Mouse (Mus musculus): ENCODE measurements around the gene Anks1. TPM values are rescaled to one million over a fixed set of nuclear protein-coding genes. Genes with fewer than 3 reads are reported as not detected.
A peak's percentile ranks its signal among the peaks of the same experiment; 100 is the strongest.

Gene Anks1
- total RNA-seq, 1 experiment, result 20.9 TPM

DNA sequence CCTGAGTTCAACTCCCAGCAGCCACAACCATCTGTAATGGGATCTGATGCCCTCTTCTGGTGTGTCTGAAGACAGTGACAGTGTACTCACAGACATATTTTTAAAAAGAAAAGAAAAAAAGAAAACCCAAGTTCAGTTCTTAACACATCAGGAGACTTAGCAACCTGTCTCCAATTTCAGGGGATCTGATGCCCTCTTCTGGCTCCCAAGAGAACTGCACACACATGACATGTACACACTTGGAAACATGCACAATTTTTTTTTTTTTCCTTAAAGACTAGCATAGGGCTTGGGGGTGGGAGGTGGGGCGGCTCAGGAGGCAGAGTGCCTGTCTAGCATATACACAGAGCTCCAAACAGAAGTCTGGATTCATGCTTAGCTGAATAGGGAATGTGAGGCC is 191.6 kb downstream of the Anks1 start:
- no peak for DNase-seq (ENCODE audit: low read depth, low spot score)
- no peak overlapping the region for H3K9ac ChIP-seq (ENCODE audit: insufficient read depth, low read depth, low read length, poor library complexity, severe bottlenecking)
- H3K36me3 ChIP-seq (ENCODE audit: control insufficient read depth, insufficient read depth, low read length, poor library complexity, severe bottlenecking), result no peaks in the 10 kb centered on the region
- H3K4me1 ChIP-seq (ENCODE audit: control insufficient read depth in 2 of 2, insufficient read depth in 2 of 2, low read length in 2 of 2, poor library complexity in 1 of 2), result peaks cover 2 to 11% of the 10 kb centered on the region in 2 experiments; a peak in 3 of 4 replicates
- no peak overlapping the region for H3K27ac ChIP-seq (ENCODE audit: insufficient read depth, low read depth, low read length, poor library complexity, severe bottlenecking)
- no peaks in the 10 kb centered on the region for H3K9me3 ChIP-seq (ENCODE audit: control insufficient read depth, insufficient read depth, low read depth, low read length)
- TF ChIP-seq HCFC1 (IDR thresholded peaks at IDR 0.05; ENCODE audit: borderline replicate concordance, insufficient read depth, low read length) (no peak), ZNF384 (IDR thresholded peaks at IDR 0.05; ENCODE audit: low read depth, low read length) (peak; percentile 91)
- in situ Hi-C loops (cut with MboI; ENCODE audit: low sequenced_read_pairs in 2 of 2, unreplicated experiment in 2 of 2), result loop anchor here in 1 of 2 experiments (10.0 kb wide), 1 partner anchor 64 kb away; no protein-coding TSS in a partner anchor
- H3K4me3 ChIP-seq (ENCODE audit: insufficient read depth in 1 of 2, low read depth in 1 of 2, low read length in 2 of 2, poor library complexity in 1 of 2, severe bottlenecking in 1 of 2), result no peak overlapping the region

DNA sequence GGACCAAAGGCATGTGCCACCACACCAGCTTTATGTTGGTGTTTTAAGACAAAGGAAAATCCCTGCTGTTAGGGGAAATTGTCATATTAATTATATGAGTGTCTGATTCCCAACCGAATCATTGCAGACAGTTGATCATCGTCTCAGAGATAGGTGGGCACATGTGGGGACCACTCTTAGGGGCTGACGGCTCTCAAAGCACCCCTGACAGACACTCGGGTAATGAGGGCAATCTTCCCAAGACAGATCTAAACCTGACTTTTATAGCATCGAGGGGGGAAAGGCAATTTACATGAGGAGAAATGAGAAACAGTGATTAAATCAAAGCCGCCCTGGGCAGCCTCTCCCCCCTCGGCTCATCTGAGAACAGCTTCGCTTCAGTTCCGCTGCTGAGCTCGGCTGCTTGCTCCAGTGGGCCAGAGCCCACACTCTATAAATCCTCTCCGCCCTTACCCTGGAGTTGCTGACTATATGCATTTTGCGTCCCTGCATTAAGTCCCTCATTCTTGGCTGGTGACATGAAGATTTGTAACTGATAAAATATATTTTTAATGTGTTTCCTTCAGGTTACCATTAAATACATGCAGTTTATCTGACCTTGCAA is 192.3 kb downstream of the Anks1 start:
- no peaks in the 10 kb centered on the region for H3K36me3 ChIP-seq (ENCODE audit: control insufficient read depth, insufficient read depth, low read length, poor library complexity, severe bottlenecking)
- peaks cover 4 to 11% of the 10 kb centered on the region in 2 experiments; a peak in 3 of 4 replicates for H3K4me1 ChIP-seq (ENCODE audit: control insufficient read depth in 2 of 2, insufficient read depth in 2 of 2, low read length in 2 of 2, poor library complexity in 1 of 2)
- H3K9me3 ChIP-seq (ENCODE audit: control insufficient read depth, insufficient read depth, low read depth, low read length), result no peaks in the 10 kb centered on the region
- DNase-seq (ENCODE audit: low read depth, low spot score), result no peak
- H3K9ac ChIP-seq (ENCODE audit: insufficient read depth, low read depth, low read length, poor library complexity, severe bottlenecking), result no peak overlapping the region
- H3K4me3 ChIP-seq (ENCODE audit: insufficient read depth in 1 of 2, low read depth in 1 of 2, low read length in 2 of 2, poor library complexity in 1 of 2, severe bottlenecking in 1 of 2), result no peak overlapping the region
- no peak overlapping the region for H3K27ac ChIP-seq (ENCODE audit: insufficient read depth, low read depth, low read length, poor library complexity, severe bottlenecking)
- in situ Hi-C loops (cut with MboI; ENCODE audit: low sequenced_read_pairs in 2 of 2, unreplicated experiment in 2 of 2), result loop anchor here in 1 of 2 experiments (10.0 kb wide), 1 partner anchor 63 kb away; no protein-coding TSS in a partner anchor
- no peak for TF ChIP-seq CHD2 (IDR thresholded peaks at IDR 0.05; ENCODE audit: low read depth, low read length)
- no peak for TF ChIP-seq HCFC1 (IDR thresholded peaks at IDR 0.05; ENCODE audit: borderline replicate concordance, insufficient read depth, low read length)
- TF ChIP-seq MAFK (IDR thresholded peaks at IDR 0.05; ENCODE audit: insufficient read depth, low read depth, low read length), result no peak
- no peak for TF ChIP-seq ZC3H11A (IDR thresholded peaks at IDR 0.05; ENCODE audit: borderline replicate concordance, low read depth, low read length)
- no peak for TF ChIP-seq ZNF384 (IDR thresholded peaks at IDR 0.05; ENCODE audit: low read depth, low read length)

GRCm38 (mm10) chr17:28101902-28102319 is 192.8 kb downstream of the Anks1 start:
- Histone ChIP-seq H3K9ac (ENCODE audit: insufficient read depth, low read depth, low read length, poor library complexity, severe bottlenecking) (no peak overlapping the region), H3K27ac (ENCODE audit: insufficient read depth, low read depth, low read length, poor library complexity, severe bottlenecking) (no peak overlapping the region), H3K36me3 (ENCODE audit: control insufficient read depth, insufficient read depth, low read length, poor library complexity, severe bottlenecking) (no peaks in the 10 kb centered on the region), H3K4me3 (ENCODE audit: insufficient read depth in 1 of 2, low read depth in 1 of 2, low read length in 2 of 2, poor library complexity in 1 of 2, severe bottlenecking in 1 of 2) (no peak overlapping the region), H3K4me1 (ENCODE audit: control insufficient read depth in 2 of 2, insufficient read depth in 2 of 2, low read length in 2 of 2, poor library complexity in 1 of 2) (peaks cover 4 to 14% of the 10 kb centered on the region in 2 experiments; a peak in 3 of 4 replicates), H3K9me3 (ENCODE audit: control insufficient read depth, insufficient read depth, low read depth, low read length) (no peaks in the 10 kb centered on the region)
- no peak for TF ChIP-seq ZC3H11A (IDR thresholded peaks at IDR 0.05; ENCODE audit: borderline replicate concordance, low read depth, low read length)
- no peak for TF ChIP-seq CHD2 (IDR thresholded peaks at IDR 0.05; ENCODE audit: low read depth, low read length)
- no peak for TF ChIP-seq ZNF384 (IDR thresholded peaks at IDR 0.05; ENCODE audit: low read depth, low read length)
- no peak for TF ChIP-seq MAFK (IDR thresholded peaks at IDR 0.05; ENCODE audit: insufficient read depth, low read depth, low read length)
- TF ChIP-seq HCFC1 (IDR thresholded peaks at IDR 0.05; ENCODE audit: borderline replicate concordance, insufficient read depth, low read length), result no peak
- in situ Hi-C loops (cut with MboI; ENCODE audit: low sequenced_read_pairs in 2 of 2, unreplicated experiment in 2 of 2), result loop anchor here in 1 of 2 experiments (10.0 kb wide), 1 partner anchor 63 kb away; no protein-coding TSS in a partner anchor
- DNase-seq (ENCODE audit: low read depth, low spot score), result no peak

DNA sequence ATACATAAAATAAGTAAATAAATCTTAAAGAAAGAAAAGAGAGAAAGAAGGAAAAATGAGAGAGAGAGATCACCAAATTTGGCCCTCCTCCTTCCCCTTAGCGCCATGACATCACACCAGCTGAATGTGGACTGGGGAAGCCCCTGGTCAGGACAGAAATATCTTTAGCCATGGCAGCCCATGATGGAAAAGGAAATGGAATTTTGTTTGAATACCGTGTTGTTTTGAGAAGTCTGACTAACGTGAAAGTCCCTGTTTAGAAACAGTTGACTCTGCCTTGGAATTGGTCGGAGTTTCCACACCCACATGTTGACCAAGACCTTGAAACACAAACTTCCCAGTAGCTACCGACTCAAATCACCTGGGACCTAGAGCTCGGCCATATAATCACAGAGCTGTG is 195.3 kb downstream of the Anks1 start:
- no peaks in the 10 kb centered on the region for H3K36me3 ChIP-seq (ENCODE audit: control insufficient read depth, insufficient read depth, low read length, poor library complexity, severe bottlenecking)
- in situ Hi-C loops (cut with MboI; ENCODE audit: low sequenced_read_pairs in 2 of 2, unreplicated experiment in 2 of 2), result loop anchor here in 1 of 2 experiments (10.0 kb wide), 1 partner anchor 60 kb away; no protein-coding TSS in a partner anchor
- DNase-seq (ENCODE audit: low read depth, low spot score), result no peak
- no peak overlapping the region for H3K27ac ChIP-seq (ENCODE audit: insufficient read depth, low read depth, low read length, poor library complexity, severe bottlenecking)
- H3K9ac ChIP-seq (ENCODE audit: insufficient read depth, low read depth, low read length, poor library complexity, severe bottlenecking), result peak overlapping the region; percentile 29; the same call in 1 of the 2 replicates
- no peak for TF ChIP-seq ZNF384 (IDR thresholded peaks at IDR 0.05; ENCODE audit: low read depth, low read length)
- no peak for TF ChIP-seq MAFK (IDR thresholded peaks at IDR 0.05; ENCODE audit: insufficient read depth, low read depth, low read length)
- no peak for TF ChIP-seq HCFC1 (IDR thresholded peaks at IDR 0.05; ENCODE audit: borderline replicate concordance, insufficient read depth, low read length)
- no peak for TF ChIP-seq CHD2 (IDR thresholded peaks at IDR 0.05; ENCODE audit: low read depth, low read length)
- TF ChIP-seq ZC3H11A (IDR thresholded peaks at IDR 0.05; ENCODE audit: borderline replicate concordance, low read depth, low read length), result no peak
- no peaks in the 10 kb centered on the region for H3K9me3 ChIP-seq (ENCODE audit: control insufficient read depth, insufficient read depth, low read depth, low read length)
- peak overlapping the region in 1 of 2 experiments; percentile 22; a peak in 1 of 4 replicates for H3K4me3 ChIP-seq (ENCODE audit: insufficient read depth in 1 of 2, low read depth in 1 of 2, low read length in 2 of 2, poor library complexity in 1 of 2, severe bottlenecking in 1 of 2)
- H3K4me1 ChIP-seq (ENCODE audit: control insufficient read depth in 2 of 2, insufficient read depth in 2 of 2, low read length in 2 of 2, poor library complexity in 1 of 2), result peaks cover 2 to 12% of the 10 kb centered on the region in 2 experiments; a peak in 2 of 4 replicates
